Mouse (Mus musculus): Measurements from ENCODE around the gene Vmn1r236. TPM values are rescaled to one million over a fixed set of nuclear protein-coding genes. Genes with fewer than 3 reads are reported as not detected.

Gene Vmn1r236
- not detected in 2 replicates for polyA plus RNA-seq (2014; fragmentation: Nextera tagmentation; extraction: Ambion mirVana)

DNA sequence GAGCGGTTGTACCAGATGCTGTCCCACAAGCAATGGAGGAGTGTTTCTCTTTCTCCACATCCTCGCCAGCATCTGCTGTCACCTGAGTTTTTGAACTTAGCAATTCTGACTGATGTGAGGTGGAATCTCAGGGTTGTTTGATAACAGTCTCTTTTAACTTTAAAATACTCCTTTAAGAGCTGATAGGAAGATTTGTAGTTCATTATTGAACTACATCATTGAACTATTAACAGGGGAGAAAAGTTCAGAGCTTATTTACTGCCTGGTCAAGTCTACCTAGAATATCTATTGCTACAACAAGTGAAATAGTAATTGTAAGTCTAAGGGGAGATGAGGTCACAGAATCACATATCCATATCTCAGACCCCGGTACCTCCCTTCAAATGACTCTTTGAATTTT, at the start of gene Vmn1r236:
TSS of gene Vmn1r236 (plus strand) at position 301 of the 400 bp plus-strand sequence.
- no peaks in the 10 kb centered on the region for H3K27me3 ChIP-seq (ENCODE audit: insufficient read depth, low read length)
- no peaks in the 10 kb centered on the region for H3K36me3 ChIP-seq (ENCODE audit: insufficient read depth)
- WGBS = 64% methylated on average over 3 of the region's 3 CpGs
- H3K4me3 ChIP-seq (ENCODE audit: low read depth, low read length) = no peak within 1 kb of the TSS
- H3K4me2 ChIP-seq = no peak within 1 kb of the TSS
- TF ChIP-seq CTCF (IDR thresholded peaks at IDR 0.05; ENCODE audit: low read depth) = no peak
- H3K9ac ChIP-seq = no peak within 1 kb of the TSS
- no peaks in the 10 kb centered on the region for H3K4me1 ChIP-seq (ENCODE audit: insufficient read depth)
- ATAC-seq (ENCODE audit: insufficient read depth) (no peak), DNase-seq (no peak)
- no peak within 1 kb of the TSS for H3K27ac ChIP-seq (ENCODE audit: low read depth)
- no peaks in the 10 kb centered on the region for H3K9me3 ChIP-seq (ENCODE audit: low read depth, low read length)

DNA sequence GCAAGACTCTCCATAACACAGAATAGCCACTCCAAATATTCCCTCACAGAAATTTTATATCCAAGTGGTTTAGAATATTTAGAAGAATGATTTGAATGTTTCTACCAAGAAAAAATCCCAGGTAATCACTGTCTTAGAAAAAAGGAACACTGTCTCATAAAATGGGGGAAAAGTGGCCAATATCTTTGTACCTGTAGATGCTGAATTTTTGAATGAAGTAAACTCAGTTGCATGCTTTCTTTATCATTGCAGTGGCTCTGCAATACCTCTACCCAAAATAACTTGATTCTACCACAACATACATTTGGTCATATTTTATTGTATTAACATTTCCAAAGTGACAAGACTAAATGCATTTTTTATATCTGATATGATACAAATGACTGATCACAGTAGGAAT, 26.6 kb upstream of the Vmn1r236 start, which contains the start of gene Vmn1r235:
TSS of gene Vmn1r235 (plus strand) at position 301 of the 400 bp plus-strand sequence.
- H3K27me3 ChIP-seq (ENCODE audit: insufficient read depth, low read length) = no peaks in the 10 kb centered on the region
- DNase-seq (no peak), ATAC-seq (ENCODE audit: insufficient read depth) (no peak)
- no peak within 1 kb of the TSS for H3K4me2 ChIP-seq
- no peak within 1 kb of the TSS for H3K9ac ChIP-seq
- no peak within 1 kb of the TSS for H3K4me3 ChIP-seq (ENCODE audit: low read depth, low read length)
- TF ChIP-seq CTCF (IDR thresholded peaks at IDR 0.05; ENCODE audit: low read depth) = no peak
- H3K27ac ChIP-seq (ENCODE audit: low read depth) = no peak within 1 kb of the TSS
- no peaks in the 10 kb centered on the region for H3K36me3 ChIP-seq (ENCODE audit: insufficient read depth)
- no peaks in the 10 kb centered on the region for H3K9me3 ChIP-seq (ENCODE audit: low read depth, low read length)
- no peaks in the 10 kb centered on the region for H3K4me1 ChIP-seq (ENCODE audit: insufficient read depth)

DNA sequence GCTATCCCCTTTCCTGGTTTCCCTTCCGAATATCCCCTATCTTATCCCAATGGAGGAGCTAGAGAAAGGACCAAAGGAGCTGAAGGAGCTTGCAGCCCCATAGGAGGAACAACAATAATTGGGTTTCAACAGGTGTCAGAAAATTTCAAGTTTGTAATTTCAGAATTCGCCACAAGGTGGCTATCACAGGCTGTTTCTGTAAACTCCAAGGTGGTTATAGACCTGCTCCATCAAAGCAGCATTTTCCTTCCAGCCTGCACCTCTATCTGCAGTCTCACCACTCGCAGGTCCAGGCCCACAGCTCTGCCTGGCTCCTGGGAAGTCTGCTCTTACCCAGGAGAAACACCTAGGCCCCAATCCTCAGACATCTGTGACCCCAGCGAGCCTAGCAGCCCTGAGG, 10.6 kb upstream of the Vmn1r236 start:
- Histone ChIP-seq H3K9me3 (ENCODE audit: low read depth, low read length) (no peaks in the 10 kb centered on the region), H3K4me3 (ENCODE audit: low read depth, low read length) (no peak overlapping the region), H3K27me3 (ENCODE audit: insufficient read depth, low read length) (no peaks in the 10 kb centered on the region), H3K9ac (no peak overlapping the region), H3K27ac (ENCODE audit: low read depth) (no peak overlapping the region), H3K4me1 (ENCODE audit: insufficient read depth) (no peaks in the 10 kb centered on the region), H3K36me3 (ENCODE audit: insufficient read depth) (no peaks in the 10 kb centered on the region), H3K4me2 (no peak overlapping the region)
- DNase-seq = peak; percentile 83
- no peak; the same call in 1 of the 2 replicates for ATAC-seq (ENCODE audit: insufficient read depth)
- WGBS = 15% methylated on average over 4 of the region's 4 CpGs
- peak; percentile 55 for TF ChIP-seq CTCF (IDR thresholded peaks at IDR 0.05; ENCODE audit: low read depth)

DNA sequence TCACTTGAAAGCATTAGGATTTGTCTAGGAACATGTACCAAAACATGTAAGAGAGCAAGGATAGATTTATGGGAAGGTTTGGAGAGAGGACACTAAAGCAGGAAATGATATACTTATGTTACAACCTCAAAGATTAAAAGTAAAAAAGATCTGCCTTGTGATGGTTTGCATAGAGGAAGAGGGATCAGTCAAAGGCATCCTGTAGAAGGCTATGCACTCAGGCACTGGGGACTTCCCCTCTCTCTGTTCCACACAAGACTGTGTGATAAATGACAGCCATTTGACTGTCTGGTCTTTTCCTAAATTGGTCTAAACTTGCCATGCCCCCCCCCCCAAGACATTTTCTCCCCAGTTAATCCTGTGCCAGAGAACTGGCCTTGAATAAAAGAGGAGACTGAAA, 1.7 kb downstream of the Vmn1r236 start:
- DNase-seq = no peak
- no peaks in the 10 kb centered on the region for H3K4me1 ChIP-seq (ENCODE audit: insufficient read depth)
- no peak for TF ChIP-seq CTCF (IDR thresholded peaks at IDR 0.05; ENCODE audit: low read depth)

DNA sequence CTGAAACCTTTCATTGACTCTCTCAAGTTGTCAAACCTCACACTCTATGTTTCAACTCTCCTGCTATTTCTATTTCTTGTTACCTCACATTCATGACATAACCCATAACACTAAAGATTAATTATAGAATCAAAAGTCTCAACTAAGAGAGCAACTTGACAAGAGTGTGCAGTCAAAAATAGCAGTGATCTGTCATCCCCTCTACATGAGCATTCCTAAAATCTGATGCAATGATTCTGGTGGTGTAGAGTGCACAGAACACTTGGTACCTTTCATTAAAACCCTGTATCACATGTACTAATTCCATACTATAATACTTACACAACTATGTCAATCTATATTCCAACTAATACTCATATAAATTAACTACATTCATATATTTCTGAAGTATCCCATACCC, 7.0 kb downstream of the Vmn1r236 start:
- Histone ChIP-seq H3K27ac (ENCODE audit: low read depth) (no peak overlapping the region), H3K4me1 (ENCODE audit: insufficient read depth) (no peaks in the 10 kb centered on the region), H3K36me3 (ENCODE audit: insufficient read depth) (no peaks in the 10 kb centered on the region), H3K4me3 (ENCODE audit: low read depth, low read length) (no peak overlapping the region), H3K4me2 (no peak overlapping the region), H3K9ac (no peak overlapping the region), H3K9me3 (ENCODE audit: low read depth, low read length) (no peaks in the 10 kb centered on the region), H3K27me3 (ENCODE audit: insufficient read depth, low read length) (no peaks in the 10 kb centered on the region)
- DNase-seq (no peak), ATAC-seq (ENCODE audit: insufficient read depth) (no peak)
- no peak for TF ChIP-seq CTCF (IDR thresholded peaks at IDR 0.05; ENCODE audit: low read depth)

More for the DNA sequence above, 1.7 kb downstream of the Vmn1r236 start:
- Histone ChIP-seq H3K36me3 (ENCODE audit: insufficient read depth) (no peaks in the 10 kb centered on the region), H3K9me3 (ENCODE audit: low read depth, low read length) (no peaks in the 10 kb centered on the region), H3K4me2 (no peak overlapping the region), H3K27ac (ENCODE audit: low read depth) (no peak overlapping the region), H3K4me3 (ENCODE audit: low read depth, low read length) (no peak overlapping the region), H3K27me3 (ENCODE audit: insufficient read depth, low read length) (no peaks in the 10 kb centered on the region), H3K9ac (no peak overlapping the region)
- ATAC-seq (ENCODE audit: insufficient read depth) = no peak

DNA sequence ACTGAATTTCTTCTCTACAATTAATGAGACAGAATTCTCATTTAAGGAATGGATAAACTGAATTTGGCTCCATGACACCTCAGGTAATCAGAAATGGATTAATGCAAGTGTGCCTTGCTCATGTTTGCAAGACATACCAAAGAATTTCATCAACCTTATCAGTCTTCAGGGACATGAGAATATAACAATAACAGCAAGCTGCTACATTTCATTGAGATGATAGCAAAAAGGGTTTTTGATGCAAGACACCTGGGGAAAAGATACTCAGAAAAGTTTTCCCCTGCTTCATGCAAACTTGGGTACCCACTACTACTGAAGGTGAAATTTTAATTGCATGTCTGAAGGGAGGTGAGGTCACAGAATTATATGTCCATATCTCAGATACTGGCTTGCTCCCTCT, 28.8 kb downstream of the Vmn1r236 start, which contains the start of gene Vmn1r237:
TSS of gene Vmn1r237 (plus strand) at position 301 of the 400 bp plus-strand sequence.
- TF ChIP-seq CTCF (IDR thresholded peaks at IDR 0.05; ENCODE audit: low read depth) = no peak
- Histone ChIP-seq H3K4me3 (ENCODE audit: low read depth, low read length) (no peak within 1 kb of the TSS), H3K27me3 (ENCODE audit: insufficient read depth, low read length) (no peaks in the 10 kb centered on the region), H3K9me3 (ENCODE audit: low read depth, low read length) (no peaks in the 10 kb centered on the region), H3K9ac (no peak within 1 kb of the TSS), H3K27ac (ENCODE audit: low read depth) (no peak within 1 kb of the TSS), H3K4me1 (ENCODE audit: insufficient read depth) (no peaks in the 10 kb centered on the region), H3K4me2 (no peak within 1 kb of the TSS), H3K36me3 (ENCODE audit: insufficient read depth) (no peaks in the 10 kb centered on the region)
- ATAC-seq (ENCODE audit: insufficient read depth) (no peak), DNase-seq (no peak)

Small RNA genes within 50 kb of the gene (microRNA-seq; reads per million reads assigned to microRNA genes)
- gene Gm26384 (ENCODE audit: borderline number of aligned reads) = not detected

Other genes starting within 250 kb of the Vmn1r236 start
- not detected in 2 replicates for gene Vmn1r234, start 56.9 kb upstream of the Vmn1r236 start, polyA plus RNA-seq (2014; fragmentation: Nextera tagmentation; extraction: Ambion mirVana)
- gene Vmn1r235, start 26.5 kb upstream of the Vmn1r236 start, polyA plus RNA-seq (2014; fragmentation: Nextera tagmentation; extraction: Ambion mirVana) = not detected in 2 replicates
- gene Vmn1r237, start 28.9 kb downstream of the Vmn1r236 start, polyA plus RNA-seq (2014; fragmentation: Nextera tagmentation; extraction: Ambion mirVana) = not detected in 2 replicates
- gene Zfp677, start 100.8 kb downstream of the Vmn1r236 start, polyA plus RNA-seq (2014; fragmentation: Nextera tagmentation; extraction: Ambion mirVana) = 2.5 and 3.3 TPM in 2 replicates
- 4.3 and 4.9 TPM in 2 replicates for gene Zfp54, start 140.3 kb downstream of the Vmn1r236 start, polyA plus RNA-seq (2014; fragmentation: Nextera tagmentation; extraction: Ambion mirVana)
- 12.1 and 13.4 TPM in 2 replicates for gene Zfp51, start 167.4 kb downstream of the Vmn1r236 start, polyA plus RNA-seq (2014; fragmentation: Nextera tagmentation; extraction: Ambion mirVana)
- gene Zfp53, start 206.1 kb downstream of the Vmn1r236 start, polyA plus RNA-seq (2014; fragmentation: Nextera tagmentation; extraction: Ambion mirVana) = 9.7 and 10.5 TPM in 2 replicates

All from lung, embryonic 14.5 days (tissue).